Mouse (Mus musculus): Measurements from ENCODE around the gene Itgb7.

Gene Itgb7

DNA sequence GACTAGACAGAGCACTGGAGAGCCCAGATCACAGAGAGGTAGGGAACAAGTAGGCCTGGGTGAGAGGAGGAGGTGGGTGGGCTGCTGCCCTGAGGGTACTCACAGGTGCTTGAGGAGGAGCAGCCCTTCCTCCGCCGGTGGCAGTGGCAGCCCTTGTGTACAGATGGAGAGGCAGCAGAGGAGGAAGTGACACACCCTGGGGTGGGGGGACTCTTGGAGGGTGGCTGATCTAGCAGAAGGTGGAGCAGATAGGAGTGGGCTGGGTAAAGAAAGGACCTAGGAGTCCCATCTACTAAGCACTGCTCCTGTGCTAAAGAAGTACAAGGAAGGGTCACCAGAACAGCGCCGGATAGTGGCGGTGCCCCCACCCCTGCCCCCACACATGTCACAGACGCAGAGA is at the start of gene Itgb7:
Itgb7 (minus strand) TSS at position 197 of the 400 bp plus-strand sequence.
- no peak for DNase-seq (ENCODE audit: low spot score)

DNA sequence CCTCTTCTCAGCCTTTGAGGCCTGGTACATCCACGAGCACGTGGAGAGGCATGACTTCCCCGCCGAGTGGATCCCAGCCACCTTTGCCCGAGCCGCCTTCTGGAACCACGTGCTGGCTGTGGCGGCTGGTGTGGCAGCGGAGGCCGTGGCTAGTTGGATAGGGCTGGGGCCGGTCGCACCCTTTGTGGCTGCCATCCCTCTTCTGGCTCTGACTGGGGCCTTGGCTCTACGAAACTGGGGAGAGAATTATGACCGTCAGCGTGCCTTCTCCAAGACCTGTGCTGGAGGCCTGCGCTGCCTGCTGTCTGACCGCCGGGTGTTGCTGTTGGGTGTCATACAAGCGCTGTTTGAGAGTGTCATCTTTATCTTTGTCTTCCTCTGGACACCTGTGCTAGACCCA is 48.9 kb upstream of the Itgb7 start:
- DNase-seq (ENCODE audit: low spot score): no peak

DNA sequence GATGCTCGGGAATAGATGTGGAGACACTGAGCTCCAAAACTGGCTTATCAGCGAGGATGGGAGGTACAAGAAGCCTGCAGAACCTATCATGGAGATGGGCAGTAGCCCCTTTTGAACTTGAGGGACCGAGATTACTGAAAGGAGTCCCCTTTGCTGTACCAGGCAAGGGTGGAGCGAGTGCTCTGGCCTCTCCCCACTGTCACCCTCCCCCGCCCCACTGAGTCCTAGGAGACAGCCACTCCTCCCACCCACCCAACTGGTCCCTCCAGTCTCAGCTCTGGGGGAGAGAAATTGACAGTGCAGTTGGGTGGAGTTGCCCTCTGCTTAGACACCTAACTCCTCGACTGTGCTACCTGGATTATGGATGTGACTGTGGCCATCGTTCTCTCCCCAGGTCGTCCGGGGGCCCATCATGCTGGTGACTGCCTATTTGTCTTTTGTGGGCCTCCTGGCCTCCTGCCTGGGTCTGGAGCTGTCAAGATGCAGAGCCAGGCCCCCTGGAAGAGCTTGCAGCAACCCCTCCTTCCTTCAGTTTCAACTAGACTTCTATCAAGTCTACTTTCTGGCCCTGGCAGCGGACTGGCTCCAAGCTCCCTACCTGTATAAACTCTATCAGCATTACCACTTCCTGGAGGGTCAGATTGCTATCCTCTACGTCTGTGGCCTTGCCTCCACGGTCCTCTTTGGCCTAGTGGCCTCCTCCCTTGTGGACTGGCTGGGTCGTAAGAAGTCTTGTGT is 48.2 kb upstream of the Itgb7 start:
- DNase-seq (ENCODE audit: low spot score): peak; percentile 34

DNA sequence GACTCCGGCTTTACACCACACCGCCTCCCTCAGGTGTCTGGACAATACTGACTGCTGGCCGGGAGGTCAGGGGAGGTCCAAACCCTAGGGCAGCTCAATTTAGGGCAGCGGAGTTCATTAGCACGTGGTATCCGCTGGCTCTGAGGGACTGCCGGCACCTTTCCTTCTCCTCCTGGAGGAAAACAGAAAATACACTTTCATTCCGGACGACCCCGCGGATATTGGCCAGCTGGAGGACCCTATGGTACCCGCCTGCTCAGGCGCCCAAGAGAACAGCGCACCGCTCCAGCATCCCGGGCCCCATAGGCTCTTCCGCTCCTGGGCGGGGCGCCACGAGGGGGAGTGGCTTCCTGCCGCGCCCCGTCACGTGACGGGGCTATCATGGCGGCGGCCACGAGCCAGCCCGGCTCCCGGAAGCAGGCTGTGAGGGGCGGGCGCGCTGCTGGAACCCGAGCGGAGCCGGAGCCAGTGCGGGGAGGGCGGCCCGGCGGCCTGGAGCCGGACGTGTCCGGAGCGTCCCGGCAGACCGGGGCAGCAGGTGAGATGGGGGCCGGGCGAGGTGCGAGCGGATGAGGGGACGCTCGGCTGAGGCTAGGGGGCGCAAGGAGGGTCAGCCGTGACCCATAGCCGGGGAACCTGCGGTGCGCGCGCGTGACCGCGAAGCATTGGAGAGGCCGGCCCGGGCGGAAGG is 47.5 kb upstream of the Itgb7 start, which contains the start of gene Mfsd5:
Mfsd5 (plus strand) TSS at position 363 of the 691 bp plus-strand sequence.
- DNase-seq (ENCODE audit: low spot score): peak; percentile 87

DNA sequence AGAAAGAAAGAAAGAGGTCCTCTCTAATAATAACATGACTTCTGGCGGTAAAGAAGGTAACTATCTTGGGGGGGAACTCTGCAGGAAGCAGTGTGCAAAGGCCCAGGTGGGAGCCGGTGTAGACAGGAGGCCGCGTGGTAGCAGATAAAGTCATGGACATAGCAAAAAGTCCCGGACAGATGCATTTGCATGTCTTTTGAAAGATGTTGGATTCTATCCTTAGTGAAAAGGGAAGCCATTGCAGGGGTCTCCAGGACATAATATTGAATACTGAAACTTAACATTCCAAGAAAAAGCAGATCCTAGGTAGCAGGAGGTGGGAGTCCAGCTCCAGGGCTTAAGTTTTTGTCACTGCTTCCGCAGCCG is 47.0 kb upstream of the Itgb7 start:
- no peak for DNase-seq (ENCODE audit: low spot score)

DNA sequence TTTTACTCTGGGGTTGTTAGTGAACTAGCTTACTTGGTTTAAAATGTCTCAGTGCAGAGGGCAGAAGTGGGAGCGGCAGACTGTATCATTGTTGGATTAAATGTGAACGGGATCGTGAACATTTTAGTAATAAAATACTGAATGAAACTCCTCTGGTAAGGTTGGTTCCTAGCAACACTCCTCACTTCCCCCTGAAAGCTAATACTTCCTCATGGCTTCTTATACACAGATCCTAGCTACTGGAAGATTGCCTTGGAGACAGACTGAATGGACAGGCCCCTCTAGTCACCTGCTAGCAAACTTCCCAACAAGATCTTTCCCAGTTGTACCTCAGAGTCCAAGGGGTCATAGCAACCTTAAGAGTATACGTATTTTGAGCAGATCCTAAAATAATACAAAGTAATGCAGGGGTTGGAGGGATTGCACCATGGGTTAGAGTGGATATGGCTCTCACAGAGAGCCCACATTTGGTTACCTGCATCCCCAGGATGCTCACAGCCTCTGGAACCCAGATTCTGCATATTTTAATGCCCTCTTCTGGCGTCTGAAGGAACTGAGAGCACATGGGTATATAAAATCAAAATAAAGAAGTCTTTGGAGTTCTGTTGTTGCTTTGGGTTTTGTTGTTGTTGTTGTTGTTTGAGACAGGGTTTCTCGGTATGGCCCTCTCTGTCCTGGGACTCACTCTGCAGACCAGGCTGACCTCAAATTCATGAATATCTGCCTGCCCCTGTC is 42.4 kb upstream of the Itgb7 start:
- DNase-seq (ENCODE audit: low spot score): no peak

DNA sequence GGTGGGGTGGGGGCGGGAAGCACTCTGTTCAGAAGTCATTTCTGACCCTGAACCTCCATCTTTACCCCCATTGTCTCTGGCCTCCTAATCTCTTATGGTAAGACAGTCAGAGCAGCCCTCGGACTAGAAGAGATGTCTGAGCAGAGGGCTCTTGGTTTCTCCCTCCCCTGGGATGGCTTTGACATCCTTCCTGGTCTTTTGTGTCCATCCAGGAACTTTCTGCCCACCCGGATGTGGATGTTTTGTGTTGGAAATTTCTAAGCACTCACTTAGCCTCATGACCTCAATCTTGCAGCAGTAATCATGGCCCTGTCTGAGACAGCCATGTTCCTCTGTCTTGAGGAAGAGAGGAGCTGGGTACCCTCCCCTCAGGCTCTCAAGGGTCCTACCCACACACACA is 39.7 kb upstream of the Itgb7 start:
- no peak for DNase-seq (ENCODE audit: low spot score)

DNA sequence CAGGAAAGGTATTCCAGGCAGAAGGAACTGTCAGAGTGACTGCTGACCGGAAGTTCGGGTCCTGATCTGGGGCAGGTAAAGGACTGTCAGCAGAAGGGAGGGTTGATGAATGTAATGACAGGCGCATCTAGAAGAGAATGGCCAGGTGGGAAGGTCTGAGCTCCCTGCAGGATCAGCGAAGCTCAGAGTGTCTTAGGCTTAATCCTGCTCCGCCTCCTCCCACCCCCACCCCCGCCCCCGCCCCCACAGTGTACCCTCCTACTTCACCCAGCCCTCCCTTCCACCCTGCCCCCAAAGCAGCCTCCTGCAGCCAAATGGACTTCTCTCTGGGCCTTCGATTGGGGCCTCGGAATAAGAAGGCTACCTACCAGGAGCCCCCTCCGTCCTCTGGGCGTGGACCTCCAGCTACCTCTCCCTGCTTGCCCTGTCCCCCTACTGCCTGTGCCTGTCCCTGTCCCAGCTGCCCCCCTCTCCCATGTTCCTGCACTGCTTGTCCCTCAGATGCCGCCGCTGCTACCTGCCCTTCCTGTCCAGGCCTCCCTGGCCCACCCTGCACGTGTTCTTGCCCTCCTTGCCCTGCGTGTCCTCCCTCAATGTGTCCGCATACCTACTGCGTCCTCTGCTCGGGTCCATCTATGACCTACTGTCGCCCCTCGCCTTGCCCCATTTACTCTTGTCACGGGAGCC is 38.7 kb upstream of the Itgb7 start, which contains the start of gene Gm9918:
Gm9918 (plus strand) TSS at position 290 of the 687 bp plus-strand sequence.
- DNase-seq (ENCODE audit: low spot score): no peak

DNA sequence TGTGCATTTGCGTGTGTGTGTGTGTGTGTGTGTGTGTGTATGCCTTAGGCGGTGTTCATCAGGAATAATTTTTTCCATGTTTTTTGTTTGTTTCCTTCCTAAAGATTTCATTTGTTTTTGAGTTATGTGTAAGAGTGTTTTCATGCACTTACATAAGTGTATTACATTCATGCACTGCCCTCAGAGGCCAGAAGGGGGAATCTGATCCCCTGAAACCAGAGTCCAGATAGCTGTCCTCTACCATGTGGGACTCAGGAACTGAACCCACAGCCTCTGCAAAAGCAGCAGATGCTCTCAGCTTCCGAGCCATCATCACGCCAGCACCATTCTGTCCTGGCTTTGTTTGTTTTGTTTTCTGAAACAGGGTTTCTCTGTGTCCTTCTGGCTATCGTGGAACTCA is 33.8 kb upstream of the Itgb7 start:
- no peak for DNase-seq (ENCODE audit: low spot score)

DNA sequence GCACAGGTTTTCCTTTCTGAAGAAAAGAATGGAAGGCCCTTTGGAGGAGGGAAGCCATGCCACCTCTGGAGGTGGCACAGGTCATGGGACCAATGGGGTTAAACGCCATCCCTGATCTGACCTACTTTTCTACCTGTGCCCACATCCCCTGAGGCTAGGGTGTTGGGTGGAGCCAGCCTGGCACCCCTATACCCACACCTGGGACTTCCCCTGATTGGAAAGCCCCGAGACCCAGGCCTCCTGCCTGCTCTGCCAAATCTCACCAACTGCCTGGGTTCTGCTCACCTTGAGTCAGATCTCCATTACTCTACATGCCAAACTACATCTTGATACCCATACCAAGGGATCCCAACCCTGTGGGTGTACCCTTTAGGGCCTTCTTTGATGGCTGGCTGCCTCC is 31.3 kb upstream of the Itgb7 start:
- no peak for DNase-seq (ENCODE audit: low spot score)

DNA sequence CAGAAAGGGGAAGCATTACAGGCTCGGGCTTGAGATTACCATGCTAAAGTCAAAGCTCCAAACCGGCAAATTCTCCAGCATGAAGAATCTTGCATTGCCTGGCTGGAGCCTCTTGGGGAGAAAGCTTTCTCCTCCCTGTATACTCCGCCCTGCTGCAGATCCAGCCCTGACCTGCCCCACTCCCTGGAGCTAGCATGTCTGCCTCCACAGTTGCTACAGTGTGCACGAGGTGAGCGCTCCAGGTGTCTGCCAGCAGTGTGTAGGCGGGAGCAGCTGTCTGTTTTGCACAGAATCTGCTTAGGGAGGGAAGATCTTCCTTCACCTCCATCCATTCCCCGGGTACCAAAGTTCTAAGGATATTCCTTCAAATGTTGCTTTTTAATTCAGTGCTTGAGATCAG is 30.8 kb upstream of the Itgb7 start:
- DNase-seq (ENCODE audit: low spot score): peak; percentile 53

DNA sequence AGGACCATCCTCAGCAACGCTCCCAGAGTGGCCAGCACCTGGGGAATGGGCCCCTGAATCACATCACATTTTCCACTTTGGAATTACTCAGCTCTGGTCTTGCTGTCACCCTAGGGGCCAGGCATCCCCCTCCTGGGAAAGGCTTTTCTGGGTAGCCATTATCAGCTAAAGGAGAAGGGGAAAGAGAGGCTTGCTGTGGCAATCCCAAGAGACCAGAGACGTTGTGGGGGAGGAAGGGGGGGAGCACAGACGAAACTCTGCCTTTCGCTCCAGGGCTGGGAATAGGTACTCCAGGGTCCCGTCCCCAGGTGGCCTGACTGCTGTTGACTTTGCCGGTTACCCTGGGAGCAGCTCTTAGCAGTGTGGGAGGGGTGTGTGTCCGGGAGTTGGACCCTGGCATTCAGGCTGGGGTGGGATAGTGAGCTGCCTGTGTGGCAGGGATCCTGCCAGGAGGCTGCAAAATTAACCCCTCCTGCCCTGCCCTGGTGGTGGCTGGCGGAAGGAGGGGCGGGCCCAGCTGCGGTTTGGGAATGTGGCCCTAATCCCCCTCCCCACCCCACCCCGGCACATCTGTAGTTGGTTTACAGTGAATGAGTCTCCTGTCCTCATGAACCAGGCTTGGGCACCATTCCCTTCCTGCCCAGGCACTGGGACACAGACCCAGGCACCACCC is 27.0 kb upstream of the Itgb7 start:
- DNase-seq (ENCODE audit: low spot score): no peak

DNA sequence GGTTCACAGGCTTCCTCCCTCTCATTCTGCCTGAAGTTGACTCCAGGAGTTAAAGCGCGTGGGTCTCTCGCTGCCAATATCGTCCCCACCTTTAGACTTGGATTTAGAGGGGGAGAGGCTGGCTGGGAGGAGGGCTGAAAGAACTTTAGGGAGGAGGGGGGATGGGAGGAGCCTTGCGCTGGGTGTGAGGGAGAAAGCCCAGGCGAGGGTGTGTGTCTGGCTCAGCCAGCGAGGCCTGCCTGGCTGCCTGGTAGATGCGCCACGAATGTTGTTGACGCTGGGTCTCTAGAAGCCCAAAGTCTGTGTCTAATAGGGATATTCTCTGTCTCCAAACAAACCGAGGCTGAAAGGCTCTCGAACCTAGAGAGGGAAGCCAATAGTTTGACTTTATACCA is 26.3 kb upstream of the Itgb7 start:
- peak; percentile 85 for DNase-seq (ENCODE audit: low spot score)

DNA sequence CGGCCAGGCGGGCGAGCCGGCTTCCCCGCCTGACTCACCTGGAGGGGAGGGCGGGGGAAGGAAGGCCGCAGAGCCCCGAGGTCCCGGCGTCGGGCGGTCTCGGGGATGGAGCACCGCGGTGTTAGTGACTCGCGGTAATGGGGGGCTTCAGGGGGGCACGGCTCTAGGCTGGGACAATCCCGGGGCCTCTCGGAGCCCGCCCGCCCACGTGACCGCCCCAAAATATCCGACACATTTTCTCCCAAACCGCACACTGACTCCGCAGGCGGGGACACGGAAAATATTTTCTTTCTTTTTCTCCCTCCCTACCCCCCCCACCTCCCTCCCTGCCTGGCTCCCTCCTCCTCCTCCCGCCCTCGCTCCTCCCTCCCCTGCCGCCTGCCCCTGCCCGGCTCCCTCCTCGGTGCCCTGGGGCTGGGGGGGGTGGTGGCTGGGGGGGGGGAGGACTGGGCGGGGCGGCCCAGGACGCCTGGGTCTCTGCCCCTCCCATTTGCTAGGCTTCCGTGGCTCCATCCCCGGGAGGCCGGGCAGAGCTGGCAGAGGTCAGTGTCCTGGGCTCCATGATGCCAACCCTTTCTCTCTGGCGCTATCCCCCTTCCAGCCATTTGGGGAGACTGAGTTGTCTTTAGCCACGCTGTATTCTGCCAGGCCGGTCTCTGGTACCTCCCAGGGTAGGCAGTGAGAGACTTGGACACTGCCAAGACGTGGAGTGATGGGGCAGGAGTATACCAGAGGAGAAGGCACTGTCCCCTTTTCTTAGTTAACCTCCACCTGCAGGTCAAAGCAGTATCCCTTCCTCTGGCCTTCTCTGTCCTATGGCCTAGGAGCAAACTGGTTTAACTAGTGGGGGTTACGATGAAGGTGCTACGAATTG is 25.7 kb upstream of the Itgb7 start, which contains the start of gene Rarg:
Rarg (minus strand) TSS at position 316 of the 874 bp plus-strand sequence.
- peak; percentile 75 for DNase-seq (ENCODE audit: low spot score)

DNA sequence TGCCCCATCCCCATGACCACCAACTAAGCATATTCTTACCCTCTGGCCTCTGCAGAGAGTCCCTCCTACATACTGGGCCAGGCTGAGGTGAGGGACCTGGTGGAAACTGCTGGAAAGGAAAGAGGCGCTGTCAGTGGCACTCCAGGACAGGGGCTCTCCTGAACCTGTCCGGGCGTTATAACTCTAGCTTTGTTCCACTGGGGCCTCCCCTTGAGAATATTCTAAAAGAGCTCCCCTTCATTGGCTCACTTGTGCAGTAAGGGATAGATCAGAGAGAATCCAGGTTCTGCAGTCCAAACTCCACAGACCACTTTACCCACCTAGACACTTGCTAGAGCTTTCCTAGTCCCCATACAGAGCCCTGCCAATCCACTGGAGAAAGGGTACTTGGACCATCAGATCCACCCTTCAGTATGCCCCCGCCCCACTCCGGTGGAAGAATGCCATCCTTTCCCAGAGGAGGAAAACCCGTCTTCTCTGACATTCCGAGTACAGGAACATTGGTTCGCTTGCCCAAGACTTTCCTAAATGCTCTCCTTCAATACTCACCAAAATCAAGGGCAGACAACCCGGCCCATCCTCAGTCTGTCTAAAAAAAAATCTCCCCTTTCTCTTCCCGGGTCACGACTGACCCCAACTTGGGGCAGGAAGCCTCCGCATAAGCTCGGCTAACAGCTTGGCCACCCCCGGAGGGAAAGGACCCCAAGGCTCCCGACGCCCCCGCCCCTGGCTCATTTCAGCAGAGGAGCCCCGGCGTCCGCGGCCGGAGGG is 24.9 kb upstream of the Itgb7 start:
- DNase-seq (ENCODE audit: low spot score): no peak

DNA sequence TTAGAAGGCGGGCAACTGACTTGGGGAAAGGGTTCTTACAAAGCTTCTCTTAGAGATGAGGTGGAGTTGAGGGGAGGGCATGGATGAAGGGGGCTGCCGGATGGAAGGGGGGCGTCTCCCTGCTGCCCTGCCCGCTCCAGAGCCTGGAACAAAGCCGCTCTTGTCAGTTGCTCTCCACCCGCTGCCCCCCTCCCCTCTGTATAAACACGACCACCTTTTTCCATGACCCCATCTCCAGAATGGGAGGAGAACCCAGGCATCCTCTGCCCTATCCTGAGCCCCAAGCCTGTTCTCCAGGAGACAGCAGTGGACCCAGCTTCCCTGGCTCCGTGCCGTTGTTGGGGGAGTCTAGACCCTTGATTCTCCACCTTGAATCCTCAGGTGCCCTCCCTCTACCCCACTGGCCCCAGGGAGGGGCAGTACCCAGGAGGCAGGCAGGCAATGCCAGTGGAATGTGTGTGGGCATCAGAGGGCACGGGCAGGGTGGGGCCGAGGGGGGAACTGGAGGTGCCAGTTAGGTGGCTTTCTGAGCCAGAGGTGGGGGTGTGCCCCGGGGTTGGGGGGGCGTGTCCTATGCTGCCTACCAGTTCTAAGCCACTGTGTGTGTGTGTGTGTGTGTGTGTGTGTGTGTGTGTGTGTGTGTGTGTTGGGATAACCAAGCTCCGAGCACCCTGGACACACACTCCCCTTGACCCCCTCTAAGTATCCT is 24.0 kb upstream of the Itgb7 start:
- DNase-seq (ENCODE audit: low spot score): peak; percentile 87

DNA sequence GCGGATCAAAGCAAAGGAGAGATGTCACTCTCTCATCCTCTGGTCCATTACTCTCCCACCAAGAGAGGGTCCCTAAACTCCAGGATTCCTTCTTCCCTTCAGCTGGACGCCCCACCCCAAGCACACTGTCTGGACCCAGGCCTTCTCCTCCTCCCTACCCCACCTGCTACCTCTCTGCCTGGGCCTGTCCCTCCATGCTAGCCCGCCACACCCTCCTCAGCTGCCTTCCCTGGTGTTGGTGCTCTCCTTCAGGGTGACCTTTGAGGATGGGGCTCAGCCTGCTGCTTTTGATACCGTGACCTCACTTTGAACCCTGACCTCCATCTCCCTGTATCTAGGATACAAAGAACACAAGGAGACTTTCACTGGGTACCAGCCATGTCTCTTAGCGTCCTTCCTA is 18.8 kb upstream of the Itgb7 start:
- peak; percentile 39 for DNase-seq (ENCODE audit: low spot score)

DNA sequence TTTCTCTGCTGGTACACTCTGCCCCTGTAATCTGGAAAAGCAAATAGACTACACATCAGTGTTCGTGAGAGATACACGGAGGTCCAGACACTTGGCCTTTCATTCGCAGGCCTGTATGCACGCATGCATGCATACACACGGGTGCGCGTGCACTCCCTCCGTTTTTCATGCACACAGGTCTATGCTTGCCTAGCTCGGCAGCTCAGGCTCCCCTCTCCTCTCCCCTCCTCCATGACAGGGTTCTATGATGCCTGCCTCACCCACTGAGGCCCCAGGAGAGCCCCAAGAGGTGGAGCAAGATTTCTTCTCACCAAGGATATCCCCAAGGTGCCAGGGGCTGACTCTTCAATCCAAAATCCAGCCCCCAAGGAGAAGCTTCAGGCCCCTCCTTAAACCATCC is 18.2 kb upstream of the Itgb7 start:
- DNase-seq (ENCODE audit: low spot score): no peak

DNA sequence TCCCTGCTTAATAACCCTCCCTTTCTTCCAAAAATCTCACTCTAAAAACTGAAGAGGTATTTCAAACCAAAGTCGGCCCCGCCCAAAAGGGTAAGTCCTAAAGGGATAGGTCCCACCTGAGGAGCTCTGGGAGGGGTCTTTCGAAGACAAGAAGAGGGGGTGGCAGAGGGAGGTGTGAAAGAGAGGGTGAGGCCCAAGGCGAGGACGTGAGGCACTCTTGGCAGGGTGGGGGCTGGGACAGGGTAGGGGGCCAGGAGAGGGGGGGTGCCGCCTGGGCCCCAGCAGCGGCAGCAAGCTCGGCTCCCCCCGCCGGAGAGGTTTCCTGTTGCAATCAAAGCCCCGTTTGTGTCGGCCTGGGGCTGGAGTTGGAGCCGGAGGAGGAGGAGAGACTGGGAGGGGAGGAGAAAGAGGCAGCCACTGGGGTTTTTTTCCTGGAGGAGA is 17.5 kb upstream of the Itgb7 start:
- peak; percentile 50 for DNase-seq (ENCODE audit: low spot score)

Measured in urinary bladder, postnatal 14 days (tissue).